In genomic region chr6:95223537-95223936, GRCm38 (mm10) we compare ENCODE assay signal across 8 mouse cellular contexts.
DNase-seq lines count a peak whose midpoint lies in the region; ATAC-seq and TF ChIP-seq lines count a peak whose summit lies in the region.

No protein-coding gene starts in this region.

- peak; percentile 55 to 92 for DNase-seq in heart, adult 18-20 months
- DNase-seq in cerebellum, adult 2 months: peak; percentile 59 to 73
- peak; percentile 72 to 96 for DNase-seq in frontal cortex, adult 2 months (ENCODE audit: extremely low spot score in 1 of 2, low spot score in 1 of 2)
- DNase-seq in hindlimb bud, embryonic 11.5 days (ENCODE audit: extremely low spot score, low read depth, low spot score): peak; percentile 83
- peak; percentile 84 to 85 for DNase-seq in left cerebral cortex, postnatal 10 days (ENCODE audit: extremely low spot score in 1 of 2, low spot score in 2 of 2)
- peak; percentile 46 to 84 for DNase-seq in spleen, postnatal 4 days (ENCODE audit: low spot score in 2 of 2)

- H3K9ac ChIP-seq in heart, embryonic 12.5 days: no peak overlapping the region
- H3K9ac ChIP-seq in midbrain, embryonic 16.5 days (ENCODE audit: low read depth, low read length): no peak overlapping the region

- intact Hi-C loops in left cerebral cortex, postnatal 10 days (cut with DNase I): loop anchor here (5.0 to 10.0 kb wide), 2 partner anchors 241 to 1784 kb away; no protein-coding TSS in a partner anchor

- H3K4me3 ChIP-seq in heart, embryonic 12.5 days: no peak overlapping the region
- H3K4me3 ChIP-seq in cerebellum, adult 2 months (replicated peaks; ENCODE audit: insufficient read depth, low read depth, low read length): no peak overlapping the region
- H3K4me3 ChIP-seq in midbrain, embryonic 16.5 days (ENCODE audit: low read depth, low read length): no peak overlapping the region

- WGBS in heart, embryonic 12.5 days: 29% methylated on average over 7 of the region's 7 CpGs
- 23% methylated on average over 7 of the region's 7 CpGs for WGBS in cerebellum, adult 2 months
- 27% methylated on average over 7 of the region's 7 CpGs for WGBS in midbrain, embryonic 16.5 days

- no peaks in the 10 kb centered on the region for H3K9me3 ChIP-seq in heart, embryonic 12.5 days (replicated peaks)
- no peaks in the 10 kb centered on the region for H3K9me3 ChIP-seq in midbrain, embryonic 16.5 days (replicated peaks; ENCODE audit: control insufficient read depth, low read length, poor library complexity, severe bottlenecking)

- H3K4me2 ChIP-seq in heart, embryonic 12.5 days: no peak overlapping the region
- H3K4me2 ChIP-seq in midbrain, embryonic 16.5 days (ENCODE audit: low read length): no peak overlapping the region

- no peak for ATAC-seq in heart, embryonic 12.5 days (ENCODE audit: insufficient number of reproducible peaks, low FRiP score)
- ATAC-seq in midbrain, embryonic 16.5 days: peak; percentile 75

- TF ChIP-seq CTCF in cerebellum, adult 2 months (IDR thresholded peaks at IDR 0.05; ENCODE audit: borderline replicate concordance, insufficient read depth, low read depth, low read length): peak; percentile 79

- no peaks in the 10 kb centered on the region for H3K27me3 ChIP-seq in heart, embryonic 12.5 days (replicated peaks)
- no peaks in the 10 kb centered on the region; the same call in 1 of the 2 replicates for H3K27me3 ChIP-seq in cerebellum, adult 2 months (ENCODE audit: control insufficient read depth, insufficient read depth, low read length)
- no peaks in the 10 kb centered on the region for H3K27me3 ChIP-seq in midbrain, embryonic 16.5 days (ENCODE audit: control insufficient read depth, insufficient read depth, low read depth, low read length)

- H3K36me3 ChIP-seq in heart, embryonic 12.5 days: no peaks in the 10 kb centered on the region
- H3K36me3 ChIP-seq in midbrain, embryonic 16.5 days (ENCODE audit: control insufficient read depth, insufficient read depth, low read length): no peaks in the 10 kb centered on the region

- no peaks in the 10 kb centered on the region for H3K4me1 ChIP-seq in heart, embryonic 12.5 days (replicated peaks)
- no peaks in the 10 kb centered on the region for H3K4me1 ChIP-seq in cerebellum, adult 2 months (ENCODE audit: control insufficient read depth, insufficient read depth, low read length)
- no peaks in the 10 kb centered on the region for H3K4me1 ChIP-seq in midbrain, embryonic 16.5 days (ENCODE audit: control insufficient read depth, insufficient read depth, low read length)

- TF ChIP-seq POLR2A in cerebellum, adult 2 months (IDR thresholded peaks at IDR 0.05; ENCODE audit: borderline replicate concordance, insufficient read depth, low read length): no peak

- no peak overlapping the region for H3K27ac ChIP-seq in heart, embryonic 12.5 days (ENCODE audit: poor library complexity, severe bottlenecking)
- H3K27ac ChIP-seq in cerebellum, adult 2 months (ENCODE audit: insufficient read depth, low read length): no peak overlapping the region
- H3K27ac ChIP-seq in midbrain, embryonic 16.5 days (ENCODE audit: low read length): no peak overlapping the region
